Mouse (Mus musculus): ENCODE measurements around the gene Slc4a4.

Slc4a4 gene

DNA sequence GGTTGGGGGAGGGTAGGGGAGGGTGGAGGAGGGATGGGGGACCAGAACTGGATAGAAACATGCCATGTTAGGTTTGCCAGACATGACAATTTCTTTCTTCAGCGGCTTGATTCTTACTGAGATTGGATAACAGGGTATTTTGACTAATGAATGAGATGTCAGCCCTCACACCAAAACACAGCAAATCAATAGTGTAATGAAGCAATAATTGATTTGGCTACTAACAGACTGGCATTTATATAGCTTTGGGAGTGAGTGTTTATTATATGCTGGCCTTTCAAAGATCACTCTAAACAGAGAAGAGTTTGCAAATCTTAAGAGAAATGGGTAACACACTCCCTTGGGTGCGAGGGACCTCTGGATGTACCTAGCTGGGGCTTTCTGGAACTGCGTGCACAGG lies 30.6 kb downstream of the Slc4a4 start:
- DNase-seq (ENCODE audit: low spot score) = no peak

DNA sequence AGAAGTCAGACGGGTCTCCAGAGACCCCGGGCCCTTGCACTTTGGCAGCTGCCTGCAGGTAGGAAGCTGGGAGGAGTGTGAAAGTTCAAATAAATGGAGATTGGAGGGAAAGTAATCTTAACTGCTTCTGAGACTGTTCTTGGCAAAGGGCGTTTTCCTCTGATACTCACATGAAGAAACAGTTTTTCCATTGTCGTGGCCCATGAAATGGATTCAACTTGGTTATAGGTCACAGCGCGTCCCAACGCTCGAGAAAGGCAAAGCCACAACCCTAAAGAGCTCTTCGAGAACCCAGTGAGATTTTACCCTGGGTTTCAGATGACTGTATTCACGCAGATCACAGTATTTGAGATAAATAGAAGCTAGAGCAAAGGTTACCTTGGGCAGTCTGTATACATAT lies 31.0 kb downstream of the Slc4a4 start:
- no peak for DNase-seq (ENCODE audit: low spot score)

DNA sequence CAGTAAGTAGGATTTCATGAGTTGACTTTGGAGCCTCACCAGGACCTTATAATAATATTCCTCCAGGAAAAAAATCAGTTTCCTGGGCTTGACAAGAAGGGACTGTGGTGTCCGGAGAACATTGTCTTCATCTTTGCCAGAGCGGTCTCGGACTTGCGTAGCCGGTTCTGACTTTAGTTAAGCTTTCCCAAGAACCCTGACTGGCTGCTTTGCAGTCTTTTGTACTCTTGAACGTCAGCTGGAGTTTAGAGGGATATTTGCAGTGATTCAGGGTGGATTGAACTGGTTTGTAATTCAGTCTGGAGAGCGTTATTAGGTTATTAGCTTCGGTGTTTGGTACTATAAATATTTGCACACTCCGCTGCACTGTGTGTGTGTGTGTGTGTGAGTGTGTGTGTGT lies 31.9 kb downstream of the Slc4a4 start:
- no peak for DNase-seq (ENCODE audit: low spot score)

DNA sequence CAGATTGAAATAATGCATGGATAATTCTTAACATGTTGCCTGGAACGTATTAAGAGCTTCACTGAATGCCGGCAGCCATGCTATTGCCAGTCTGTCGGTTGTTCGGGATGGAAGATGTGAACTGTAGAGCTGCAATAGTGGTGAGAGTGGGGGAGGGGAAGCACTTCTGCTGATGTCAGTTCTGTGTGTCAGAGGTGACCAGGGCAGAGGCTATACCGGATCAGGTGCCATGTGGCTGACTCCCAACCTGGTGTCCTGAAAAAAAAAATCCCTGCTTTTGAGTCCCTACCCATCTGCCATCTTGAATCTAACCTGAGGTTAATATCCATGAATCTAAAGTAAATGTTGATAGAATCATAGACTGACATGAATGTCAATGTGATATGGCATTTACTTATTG lies 39.0 kb downstream of the Slc4a4 start:
- no peak for DNase-seq (ENCODE audit: low spot score)

DNA sequence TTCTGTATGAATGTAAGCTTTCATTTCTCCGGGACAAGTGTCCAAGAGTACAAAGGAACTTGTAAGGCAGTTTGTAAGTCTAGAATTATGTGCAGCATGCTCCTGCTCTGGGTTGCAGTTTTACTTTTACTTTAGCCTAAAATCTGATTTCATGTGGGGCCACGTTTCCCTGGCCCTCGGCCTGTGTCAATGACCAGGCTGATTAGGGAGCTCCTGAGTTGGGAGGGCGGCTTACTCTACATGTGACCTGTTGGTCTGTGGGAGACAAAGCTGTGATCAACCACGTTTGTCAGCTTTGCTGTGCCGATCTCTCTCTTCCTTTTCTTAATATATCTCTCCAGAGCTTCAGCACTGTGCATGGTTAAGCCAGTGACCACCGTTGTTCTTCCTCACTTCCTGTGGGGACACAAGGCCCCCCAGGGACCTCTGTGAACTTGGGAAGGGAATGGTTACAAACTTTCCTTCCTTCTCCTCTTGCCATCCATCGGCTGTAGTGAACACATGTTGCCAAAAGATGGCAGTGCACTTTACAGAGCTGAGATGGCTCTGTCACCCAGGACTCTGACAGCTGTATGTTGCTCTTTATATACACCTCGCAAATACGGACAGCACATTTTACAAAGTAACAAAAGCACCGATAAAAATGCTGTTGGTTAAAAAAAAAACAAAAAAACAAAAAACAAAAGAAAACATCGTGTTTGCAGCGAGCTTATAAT lies 41.7 kb downstream of the Slc4a4 start:
- no peak for DNase-seq (ENCODE audit: low spot score)

DNA sequence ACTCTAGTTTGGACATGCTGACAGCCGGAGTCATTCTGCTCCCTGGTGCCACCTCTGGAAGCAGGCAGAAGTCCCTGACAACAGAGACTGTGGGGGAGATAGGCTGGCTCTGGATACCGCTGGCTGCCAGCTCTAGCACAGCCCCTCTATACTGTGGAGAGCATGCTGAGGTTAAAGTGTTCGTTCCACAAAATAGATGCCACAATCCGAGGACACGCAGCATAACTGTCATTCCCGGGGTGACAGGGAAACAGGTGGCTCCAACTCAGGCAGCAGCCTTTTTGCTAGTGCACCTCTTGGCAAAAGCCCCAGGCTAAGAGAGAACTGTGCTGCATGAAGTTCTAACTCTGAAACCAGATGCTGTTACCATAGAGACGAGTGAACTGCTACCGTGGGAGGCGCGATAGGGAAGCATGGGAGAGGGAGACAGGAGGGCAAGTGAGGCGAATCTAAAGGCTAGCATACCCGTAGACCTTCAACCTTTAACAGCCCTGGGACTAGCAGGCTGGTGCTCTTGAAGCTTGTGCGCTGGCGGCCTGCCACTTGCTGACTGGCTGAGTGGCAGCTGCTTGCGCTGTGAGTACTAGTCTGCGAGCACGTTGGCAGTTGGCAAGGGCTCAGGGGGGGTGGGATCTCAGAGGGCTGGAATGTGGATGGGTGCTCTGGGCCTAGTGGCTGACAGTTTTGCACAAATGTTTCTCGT lies 42.9 kb downstream of the Slc4a4 start:
- no peak for DNase-seq (ENCODE audit: low spot score)

DNA sequence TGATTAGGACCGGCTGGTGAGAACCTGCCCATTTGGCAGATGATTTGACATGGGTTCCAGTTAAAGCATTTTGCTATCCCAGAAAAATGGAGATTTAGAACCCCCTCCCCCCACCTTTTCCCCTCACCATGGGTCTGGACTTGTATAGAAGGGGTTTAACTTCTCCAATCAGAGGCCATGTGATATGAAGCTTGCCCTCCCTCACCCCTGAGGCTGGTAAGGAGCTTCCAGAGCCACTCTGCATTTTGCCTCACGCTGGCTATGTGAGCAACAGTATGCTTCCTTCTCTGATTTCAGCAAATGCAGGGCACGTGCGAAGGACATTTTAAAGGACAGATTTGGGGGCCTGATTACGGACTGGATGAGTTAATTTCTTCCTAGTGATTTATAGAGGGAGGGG lies 43.5 kb downstream of the Slc4a4 start:
- no peak for DNase-seq (ENCODE audit: low spot score)

DNA sequence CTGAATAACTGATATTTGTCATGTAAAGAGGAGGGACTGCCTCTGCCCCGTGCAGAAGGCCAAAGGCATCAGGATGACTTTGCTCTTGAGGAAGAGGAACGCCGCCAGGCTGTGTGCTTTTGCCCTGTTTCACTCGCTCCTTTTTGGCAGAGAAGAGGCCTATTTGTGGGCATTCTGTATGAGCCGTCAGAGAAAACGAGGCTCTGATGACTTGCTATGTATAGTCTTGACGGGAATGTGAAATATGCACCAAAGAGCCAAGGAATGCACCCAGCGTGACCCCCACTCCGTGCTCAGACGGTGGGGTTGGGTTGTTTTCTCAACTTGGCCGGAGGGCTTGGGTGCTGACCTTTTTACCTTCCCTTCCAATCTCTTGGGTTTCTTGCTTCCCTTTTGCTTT lies 44.0 kb downstream of the Slc4a4 start:
- no peak for DNase-seq (ENCODE audit: low spot score)

DNA sequence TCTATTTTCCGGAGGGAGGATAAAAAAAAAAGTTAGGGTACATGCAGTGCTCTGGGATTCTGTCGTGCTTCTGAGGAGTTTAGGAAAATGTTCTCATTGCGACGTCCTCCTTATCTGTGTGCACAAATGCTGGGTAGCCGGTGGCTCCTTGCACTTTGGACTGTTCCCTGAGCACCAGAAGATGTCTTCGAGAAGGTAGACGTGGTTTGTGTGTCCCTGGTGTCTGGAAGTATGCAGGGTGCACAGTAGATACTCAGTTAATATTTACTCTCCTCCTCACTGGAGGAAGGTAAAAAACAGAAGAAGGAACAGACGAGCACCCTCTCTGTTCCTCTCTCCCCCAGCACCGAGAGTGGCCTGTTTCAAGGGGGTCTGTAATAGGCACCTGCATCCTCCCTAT lies 44.6 kb downstream of the Slc4a4 start:
- DNase-seq (ENCODE audit: low spot score) = no peak

DNA sequence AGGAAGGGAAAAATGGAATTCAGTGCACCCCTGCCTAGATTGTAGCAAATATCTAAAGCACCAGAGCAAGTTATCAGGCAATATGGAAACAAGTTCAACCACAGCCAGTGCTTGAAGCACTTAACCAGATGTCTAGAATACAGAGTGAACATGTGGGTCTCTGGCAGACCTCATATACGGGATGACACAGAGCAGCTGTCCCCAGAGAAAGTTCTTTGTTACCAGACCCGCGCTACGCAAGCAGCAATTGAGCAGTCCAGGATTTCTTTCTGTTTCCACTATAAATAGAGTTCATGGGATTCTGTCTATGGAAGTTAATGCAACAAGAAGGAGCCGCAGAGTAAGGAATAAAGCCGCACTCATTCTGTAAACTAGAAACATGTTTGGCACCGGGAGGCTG lies 46.8 kb downstream of the Slc4a4 start:
- no peak for DNase-seq (ENCODE audit: low spot score)

DNA sequence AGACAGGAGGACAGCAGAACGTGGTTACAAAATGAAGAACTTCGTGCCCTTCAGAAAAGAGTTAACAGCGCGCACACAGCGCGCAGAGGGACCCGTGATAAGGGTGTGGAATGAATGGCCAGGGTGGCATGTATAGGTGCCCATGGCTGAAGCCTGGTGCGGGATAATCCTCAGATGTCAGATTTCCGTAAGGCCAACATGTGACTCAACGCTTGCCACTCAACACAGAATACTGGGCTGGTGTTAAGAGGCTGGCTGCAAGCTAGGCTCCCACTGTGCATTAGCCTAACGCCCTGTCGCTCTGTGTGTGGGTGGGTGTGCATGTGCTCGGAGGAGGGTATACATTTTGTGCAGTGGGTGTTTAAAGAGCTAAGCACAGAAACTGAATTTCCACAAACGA lies 47.3 kb downstream of the Slc4a4 start:
- no peak for DNase-seq (ENCODE audit: low spot score)

DNA sequence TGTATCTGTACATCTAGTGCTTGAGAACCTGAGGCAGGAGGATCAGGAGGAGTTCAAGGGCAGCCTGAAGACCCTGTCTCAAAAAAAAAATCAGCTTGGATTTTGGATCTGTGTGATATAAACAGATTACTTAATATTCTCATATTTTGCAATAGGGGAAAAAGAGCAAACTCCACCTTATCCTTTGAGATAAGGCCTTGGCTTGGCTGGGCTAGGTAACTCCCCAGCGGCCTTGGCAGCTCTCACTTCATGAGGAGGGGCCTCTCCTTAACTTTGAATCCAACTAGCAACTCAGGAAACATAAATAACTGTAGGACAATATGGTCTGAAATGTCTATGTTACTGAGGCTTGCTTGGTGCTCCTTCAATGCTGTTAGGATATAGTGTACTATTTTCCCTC lies 51.6 kb downstream of the Slc4a4 start:
- DNase-seq (ENCODE audit: low spot score) = no peak

DNA sequence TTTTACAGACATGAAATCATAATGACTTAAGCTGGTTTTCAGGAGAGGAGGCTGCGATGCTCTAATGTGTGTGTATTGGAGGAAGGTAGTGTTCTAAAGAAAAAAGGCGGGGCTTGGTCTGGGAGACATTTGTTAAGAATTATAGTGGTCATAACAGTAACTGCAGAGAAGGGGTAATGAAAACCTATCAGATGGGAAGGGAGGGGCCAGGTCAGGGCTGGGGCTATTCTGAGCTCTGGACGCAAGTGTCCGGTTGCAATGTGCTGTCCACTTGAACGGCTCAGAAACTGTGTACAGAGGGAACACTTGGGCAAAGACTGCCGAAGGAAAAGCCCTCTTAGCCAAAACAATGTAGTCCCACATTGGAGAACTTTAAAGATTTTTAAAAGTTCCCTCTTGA lies 52.5 kb downstream of the Slc4a4 start:
- no peak for DNase-seq (ENCODE audit: low spot score)

DNA sequence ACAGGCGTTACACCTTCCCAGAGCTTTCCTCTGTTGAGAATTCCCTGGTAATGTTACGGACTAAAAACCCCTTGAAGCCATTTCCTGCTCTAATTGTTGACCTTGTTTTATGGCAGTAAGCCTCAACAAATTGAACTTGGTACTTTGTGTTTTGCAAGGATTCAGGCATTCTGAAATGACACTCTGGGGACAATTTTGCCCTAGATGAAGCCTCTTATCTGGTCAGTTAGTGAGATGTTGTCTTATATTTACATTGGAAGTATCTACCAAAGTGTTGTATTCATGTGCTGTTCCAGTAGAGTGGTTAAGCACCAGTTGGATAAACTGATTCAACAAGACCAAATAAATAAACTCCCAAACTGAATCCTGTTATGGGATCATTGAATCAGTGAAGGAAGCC lies 53.2 kb downstream of the Slc4a4 start:
- no peak for DNase-seq (ENCODE audit: low spot score)

DNA sequence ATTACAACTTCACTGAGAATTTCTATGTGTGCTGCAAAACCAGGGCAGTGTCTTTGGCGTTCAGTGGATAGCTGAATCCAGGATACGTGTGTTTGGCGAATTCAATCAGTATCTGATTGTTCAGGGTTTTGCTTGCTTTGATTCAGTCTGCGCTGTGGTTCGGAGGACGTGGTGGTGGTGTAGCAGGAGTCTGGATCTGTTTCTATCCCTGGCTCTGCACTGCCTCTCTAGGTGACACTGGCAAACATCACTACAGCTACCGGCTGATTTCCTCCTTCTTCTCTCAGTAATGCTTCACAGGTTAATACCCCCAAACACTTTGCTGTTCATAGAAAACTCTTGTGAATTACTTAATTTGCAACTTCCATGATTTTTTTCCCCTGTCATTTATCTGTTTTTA lies 55.3 kb downstream of the Slc4a4 start:
- no peak for DNase-seq (ENCODE audit: low spot score)

DNA sequence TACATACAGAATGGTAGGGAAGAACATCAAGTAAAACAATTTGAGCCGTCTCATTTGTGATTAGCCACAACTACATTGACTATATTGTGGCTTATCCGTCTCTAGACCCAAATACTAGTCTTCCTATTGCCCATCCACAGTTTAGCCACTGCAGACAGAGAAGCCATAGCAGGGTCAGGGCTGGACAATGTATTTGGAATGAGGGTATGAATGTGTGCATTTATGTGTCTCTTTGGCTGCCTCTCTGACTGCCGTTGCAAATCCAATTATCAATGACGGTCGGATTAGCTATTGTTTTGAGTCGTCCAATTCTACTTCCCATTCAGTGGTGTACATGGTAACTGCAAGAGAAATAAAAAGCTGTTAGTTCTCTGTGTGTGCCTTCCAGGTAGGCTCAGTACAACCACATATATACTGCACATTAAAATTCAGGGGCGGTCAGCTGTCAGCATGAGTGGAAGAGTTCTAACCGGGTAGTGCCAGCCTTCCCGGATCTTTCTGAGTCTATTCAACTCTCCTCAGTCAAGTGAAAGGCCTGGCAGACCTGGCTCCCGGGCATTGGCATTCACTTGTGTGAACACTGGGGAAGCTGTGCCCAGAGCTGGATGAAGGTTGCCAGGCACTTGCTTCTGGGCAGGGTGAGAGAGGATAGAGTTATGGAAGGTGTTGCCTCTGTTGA lies 59.2 kb downstream of the Slc4a4 start:
- no peak for DNase-seq (ENCODE audit: low spot score)

DNA sequence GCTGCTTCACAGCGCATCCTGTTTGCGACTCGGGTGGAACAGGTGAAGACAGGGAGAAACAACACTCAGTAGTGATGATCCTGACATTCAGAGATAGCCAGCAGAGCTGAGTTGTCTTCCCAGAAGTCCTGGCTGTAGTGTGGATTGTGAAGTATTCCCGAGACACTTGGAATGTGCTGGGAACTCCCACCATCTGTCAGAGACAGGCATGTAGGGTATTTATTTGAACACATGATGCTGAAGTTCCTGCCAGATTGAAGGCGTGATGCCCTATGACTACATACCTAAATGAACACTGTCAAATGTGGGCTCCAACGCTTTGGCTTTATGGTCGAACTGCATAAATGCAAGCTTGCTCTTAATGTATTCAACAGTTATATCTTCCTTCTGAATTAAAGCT lies 63.7 kb downstream of the Slc4a4 start:
- DNase-seq (ENCODE audit: low spot score) = no peak

DNA sequence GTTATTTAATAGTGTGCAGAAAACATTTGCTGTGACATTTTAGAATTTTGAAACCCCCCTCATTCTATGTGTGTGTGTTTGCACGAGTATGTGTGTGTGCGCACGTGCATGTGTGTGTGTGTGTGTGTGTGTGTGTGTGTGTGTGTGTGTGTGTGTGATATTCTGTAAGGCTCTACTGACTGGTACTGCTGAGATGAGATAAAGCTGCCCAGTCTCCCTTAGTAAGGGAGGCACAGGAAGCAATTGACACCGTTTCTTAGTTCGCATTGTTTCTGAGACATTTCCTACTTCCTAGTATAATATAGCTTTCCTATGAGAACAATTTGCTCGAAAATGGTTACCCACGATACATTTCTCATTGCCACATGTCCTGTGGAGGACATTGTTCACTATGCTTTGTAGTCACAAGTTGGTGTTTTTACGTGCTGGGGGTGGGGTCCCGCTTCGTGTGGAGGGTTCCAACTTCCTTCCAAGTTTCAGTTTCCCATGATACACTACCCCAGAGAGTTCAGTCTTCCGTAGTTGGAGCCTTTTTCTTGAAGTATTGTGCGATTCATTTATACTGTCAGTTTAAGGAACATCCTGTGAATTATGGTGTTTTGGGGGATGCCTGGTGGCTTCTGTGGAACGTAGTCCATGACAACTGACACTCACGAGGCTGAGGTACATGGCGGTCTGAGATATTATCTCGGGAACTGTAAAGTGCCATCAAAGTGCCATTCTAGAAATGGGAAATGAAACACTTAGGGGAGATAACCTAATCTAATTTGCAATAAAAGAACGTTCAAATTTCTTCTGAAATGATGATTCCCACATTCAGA lies 66.3 kb downstream of the Slc4a4 start:
- DNase-seq (ENCODE audit: low spot score) = peak; percentile 27

DNA sequence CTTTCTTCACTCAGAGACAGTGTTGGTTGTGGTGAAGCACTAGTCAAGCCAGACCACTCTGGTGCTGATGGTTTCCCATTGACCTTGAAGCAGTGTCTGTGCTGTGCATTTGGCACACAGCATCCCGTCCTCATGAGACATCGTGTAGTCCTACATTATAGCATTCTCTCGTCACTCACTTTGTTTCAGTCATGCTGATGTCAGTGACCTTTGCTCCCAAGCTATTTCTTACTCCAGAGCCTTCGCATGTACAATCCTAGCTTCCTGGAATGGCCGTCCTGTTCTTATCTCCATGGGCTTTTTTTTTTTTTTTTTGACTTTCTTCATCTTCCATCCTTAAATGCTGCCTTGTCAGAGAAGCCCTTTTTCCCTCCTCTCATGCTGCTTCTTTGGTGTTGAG lies 71.1 kb downstream of the Slc4a4 start:
- DNase-seq (ENCODE audit: low spot score) = no peak

DNA sequence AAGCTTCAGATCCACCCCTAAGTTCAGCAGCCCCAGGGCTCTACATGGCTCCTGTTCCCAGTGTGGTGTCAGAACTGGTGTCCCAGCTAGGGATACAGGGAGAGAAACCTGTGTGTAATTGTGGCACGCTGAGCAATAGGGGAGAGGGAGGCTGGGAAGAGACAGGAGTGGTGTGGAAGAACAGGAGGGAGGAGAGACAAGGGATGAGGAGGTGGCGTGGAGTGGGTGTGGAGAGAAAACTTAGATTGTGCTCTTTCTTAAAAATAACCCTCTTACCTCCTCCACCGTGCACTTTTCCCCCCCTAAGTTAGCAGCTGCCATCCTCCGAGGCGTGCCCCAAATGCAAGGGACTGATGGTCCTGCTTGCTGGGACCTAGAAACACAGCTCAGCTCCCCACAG lies 72.3 kb downstream of the Slc4a4 start:
- no peak for DNase-seq (ENCODE audit: low spot score)

DNA sequence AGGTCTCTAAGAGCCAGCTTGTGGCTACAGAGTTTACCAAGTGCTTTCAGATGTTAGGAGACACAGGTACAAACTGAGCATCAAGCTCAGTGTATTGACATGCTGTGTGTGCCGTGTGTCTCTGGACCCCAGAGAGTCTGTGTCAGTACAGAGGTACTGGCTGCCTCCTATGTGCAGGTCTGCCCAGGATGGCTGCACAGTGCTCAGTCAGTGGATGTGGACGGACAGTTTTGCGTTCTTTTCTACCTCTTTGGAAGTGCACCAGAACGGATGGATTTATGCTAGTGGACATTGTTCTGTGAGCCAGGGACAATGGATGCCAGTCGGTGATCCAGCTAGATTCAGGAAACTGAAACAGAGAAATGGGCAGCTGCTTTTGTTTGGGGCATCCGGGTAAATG lies 72.8 kb downstream of the Slc4a4 start:
- no peak for DNase-seq (ENCODE audit: low spot score)

DNA sequence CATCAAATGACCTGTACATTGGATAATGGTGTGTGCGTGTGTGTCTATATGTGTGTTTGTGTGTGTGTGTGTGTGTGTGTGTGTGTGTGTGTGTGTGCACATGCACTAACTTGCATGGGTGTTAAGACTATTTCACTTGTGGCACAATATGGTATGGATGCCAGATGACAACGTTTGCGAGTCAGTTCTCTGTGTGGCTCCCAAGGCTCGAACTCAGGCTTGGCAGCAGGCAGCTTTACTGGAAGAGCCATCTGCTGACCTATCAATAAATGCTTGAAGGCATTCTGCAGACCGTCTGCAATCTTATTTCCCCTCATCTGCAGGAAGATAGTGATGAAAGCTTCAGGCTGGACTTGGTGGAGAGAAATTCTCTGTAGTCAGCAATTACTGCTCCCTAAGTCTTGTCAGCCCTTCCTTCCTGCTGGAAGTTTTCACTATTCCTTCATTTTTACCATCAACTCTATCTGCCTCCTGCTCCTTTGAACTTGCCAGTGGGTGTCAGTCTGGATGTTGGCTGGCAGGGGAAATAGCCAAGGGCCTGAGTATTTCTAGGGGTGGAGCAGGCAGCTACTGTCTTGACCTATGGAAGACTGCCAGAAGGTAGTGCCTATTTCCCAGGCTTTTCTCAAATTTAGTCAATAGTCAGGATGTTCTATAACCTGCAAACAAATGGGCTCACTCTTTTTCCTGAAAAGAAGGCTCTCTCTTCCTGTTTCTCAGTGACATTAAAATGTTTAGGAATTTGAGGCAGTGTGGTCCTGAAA lies 73.9 kb downstream of the Slc4a4 start:
- DNase-seq (ENCODE audit: low spot score) = no peak

Data from c-Kit-positive CD71-positive TER-119-positive erythroid progenitor cells, embryonic 14.5 days (primary cell).